Mouse (Mus musculus) CH12.LX (cell line): ENCODE measurements at regions not wholly inside any gene's neighbourhood (a gene's known extent, or its start where the extent isn't known, plus 50 kb on each side); places are given as distances from the start of the nearest gene placed in this dataset.

Experiments used
- DNase-seq: peaks from one replicate; pipeline ENCODE4 v3.0.0-alpha.2; 2013; ENCODE audit errors: extremely low read depth
- H3K27ac ChIP-seq: 2 replicates; pipeline ENCODE4 v1.5.1; 2012; ENCODE audit warnings: low read depth, mild to moderate bottlenecking, control low read depth, moderate library complexity; ENCODE audit not compliant: insufficient read depth
- H3K27me3 ChIP-seq: replicated peaks from 2 replicates; pipeline ENCODE3; 2012; ENCODE audit warnings: inconsistent platforms
- H3K36me3 ChIP-seq, 2 experiments: replicated peaks in 1 of 2; 2 replicates each; pipeline versions ENCODE3 to v1.6.1; 2012; ENCODE audit warnings: inconsistent platforms in 1 of 2, low read length in 1 of 2, mild to moderate bottlenecking in 1 of 2, mixed read lengths in 1 of 2, moderate library complexity in 1 of 2; ENCODE audit not compliant: control insufficient read depth in 1 of 2, insufficient read depth in 1 of 2
- H3K4me1 ChIP-seq, 2 experiments: 2 replicates each; pipeline ENCODE4 v1.6.1; 2012; ENCODE audit warnings: inconsistent platforms in 1 of 2, moderate library complexity in 1 of 2; ENCODE audit not compliant: insufficient read depth in 2 of 2, control insufficient read depth in 1 of 2
- H3K4me2 ChIP-seq: 2 replicates; pipeline ENCODE4 v1.6.1; 2012; ENCODE audit warnings: low read depth, mild to moderate bottlenecking, control low read depth; ENCODE audit not compliant: poor library complexity, insufficient read depth, severe bottlenecking
- H3K4me3 ChIP-seq, 3 experiments: fragments of 150-350 bp in 1 of 3; sonication (generic) in 1 of 3; replicated peaks in 1 of 3; 2 replicates each; pipeline versions ENCODE3 to v1.5.1; 2011 to 2012; ENCODE audit warnings: low read depth in 2 of 3, low read length in 2 of 3, mild to moderate bottlenecking in 2 of 3, moderate library complexity in 2 of 3, control low read depth in 1 of 3, improper control_type of control experiment in 1 of 3, inconsistent platforms in 1 of 3, mixed read lengths in 1 of 3; ENCODE audit not compliant: poor library complexity in 1 of 3
- H3K79me2 ChIP-seq: replicated peaks from 2 replicates; pipeline ENCODE4 v1.6.1; 2012; ENCODE audit warnings: mild to moderate bottlenecking, moderate library complexity; ENCODE audit not compliant: control insufficient read depth, poor library complexity, insufficient read depth, severe bottlenecking; ENCODE audit errors: extremely low read depth
- H3K9ac ChIP-seq: 2 replicates; pipeline ENCODE4 v1.6.1; 2012; ENCODE audit warnings: low read depth, mild to moderate bottlenecking, control low read depth, moderate library complexity; ENCODE audit not compliant: insufficient read depth
- H3K9me3 ChIP-seq: replicated peaks from 2 replicates; pipeline ENCODE3; 2012; ENCODE audit warnings: low read length, inconsistent platforms, mixed read lengths
- BHLHE40 ChIP-seq: IDR thresholded peaks from 2 replicates; pipeline ENCODE4 v1.6.1; 2011; ENCODE audit warnings: mild to moderate bottlenecking, low read depth, low read length, improper control_type of control experiment
- CHD1 ChIP-seq: IDR thresholded peaks from 2 replicates; pipeline ENCODE4 v1.6.1; 2012; ENCODE audit warnings: low read depth, low read length, improper control_type of control experiment, inconsistent platforms
- CHD2 ChIP-seq: IDR thresholded peaks from 2 replicates; pipeline ENCODE4 v1.6.1; 2011; ENCODE audit warnings: low read length, improper control_type of control experiment
- E2F4 ChIP-seq: IDR thresholded peaks from 2 replicates; pipeline ENCODE4 v1.6.1; 2011; ENCODE audit warnings: low read depth, low read length, improper control_type of control experiment; ENCODE audit not compliant: insufficient replicate concordance
- ETS1 ChIP-seq: conservative IDR thresholded peaks from 2 replicates; pipeline ENCODE4 v1.6.1; 2012; ENCODE audit warnings: low read depth, mild to moderate bottlenecking, inconsistent platforms, low read length, improper control_type of control experiment, moderate library complexity
- HCFC1 ChIP-seq: IDR thresholded peaks from 2 replicates; pipeline ENCODE4 v1.6.1; 2012; ENCODE audit warnings: low read depth, mild to moderate bottlenecking, inconsistent platforms, low read length, improper control_type of control experiment
- IRF4 ChIP-seq: IDR thresholded peaks from 2 replicates; pipeline ENCODE4 v1.6.1; 2014; ENCODE audit warnings: low read depth, mild to moderate bottlenecking, inconsistent platforms, low read length, improper control_type of control experiment
- JUN ChIP-seq: IDR thresholded peaks from 2 replicates; pipeline ENCODE4 v1.6.1; 2011; ENCODE audit warnings: low read depth, mild to moderate bottlenecking, low read length, improper control_type of control experiment, moderate library complexity; ENCODE audit not compliant: insufficient read depth
- JUND ChIP-seq: conservative IDR thresholded peaks from 2 replicates; pipeline ENCODE4 v1.6.1; 2011; ENCODE audit warnings: low read depth, low read length, improper control_type of control experiment
- MAFK ChIP-seq: IDR thresholded peaks from 2 replicates; pipeline ENCODE4 v1.6.1; 2011; ENCODE audit warnings: low read length, improper control_type of control experiment; ENCODE audit not compliant: insufficient replicate concordance
- MAX ChIP-seq: IDR thresholded peaks from 2 replicates; pipeline ENCODE4 v1.6.1; 2011; ENCODE audit warnings: low read length, improper control_type of control experiment
- MAZ ChIP-seq: IDR thresholded peaks from 2 replicates; pipeline ENCODE4 v1.6.1; 2012; ENCODE audit warnings: low read depth, mild to moderate bottlenecking, inconsistent platforms, low read length, improper control_type of control experiment, moderate library complexity
- MEF2A ChIP-seq: IDR thresholded peaks from 2 replicates; pipeline ENCODE4 v1.6.1; 2014; ENCODE audit warnings: low read depth, mild to moderate bottlenecking, inconsistent platforms, low read length, improper control_type of control experiment, borderline replicate concordance
- POLR2A ChIP-seq: IDR thresholded peaks from 2 replicates; pipeline ENCODE4 v1.6.1; 2011; ENCODE audit warnings: low read depth, mild to moderate bottlenecking, improper control_type of control experiment, low read length
- SIN3A ChIP-seq: IDR thresholded peaks from 2 replicates; pipeline ENCODE4 v1.6.1; 2012; ENCODE audit warnings: low read length, improper control_type of control experiment, inconsistent platforms
- TBP ChIP-seq: conservative IDR thresholded peaks from 2 replicates; pipeline ENCODE4 v1.6.1; 2011; ENCODE audit warnings: low read depth, low read length, improper control_type of control experiment
- TCF12 ChIP-seq: IDR thresholded peaks from 2 replicates; pipeline ENCODE4 v1.6.1; 2014; ENCODE audit warnings: low read depth, mild to moderate bottlenecking, inconsistent platforms, low read length, improper control_type of control experiment
- UBTF ChIP-seq: IDR thresholded peaks from 2 replicates; pipeline ENCODE4 v1.6.1; 2012; ENCODE audit warnings: low read depth, mild to moderate bottlenecking, inconsistent platforms, low read length, improper control_type of control experiment, moderate library complexity
- USF1 ChIP-seq: IDR thresholded peaks from 2 replicates; pipeline ENCODE4 v1.6.1; 2014; ENCODE audit warnings: low read depth, mild to moderate bottlenecking, inconsistent platforms, low read length, improper control_type of control experiment
- USF2 ChIP-seq: conservative IDR thresholded peaks from 2 replicates; pipeline ENCODE4 v1.6.1; 2011; ENCODE audit warnings: low read depth, low read length, improper control_type of control experiment
- ZC3H11A ChIP-seq: IDR thresholded peaks from 2 replicates; pipeline ENCODE4 v1.6.1; 2012; ENCODE audit warnings: low read depth, mild to moderate bottlenecking, inconsistent platforms, low read length, improper control_type of control experiment
- ZKSCAN1 ChIP-seq: IDR thresholded peaks from 2 replicates; pipeline ENCODE4 v1.6.1; 2012; ENCODE audit warnings: low read depth, inconsistent platforms, low read length, improper control_type of control experiment, borderline replicate concordance
- ZMIZ1 ChIP-seq: IDR thresholded peaks from 2 replicates; pipeline ENCODE4 v1.6.1; 2012; ENCODE audit warnings: low read depth, mild to moderate bottlenecking, inconsistent platforms, low read length, improper control_type of control experiment
- ZNF384 ChIP-seq: IDR thresholded peaks from 2 replicates; pipeline ENCODE4 v1.6.1; 2012; ENCODE audit warnings: low read depth, low read length, improper control_type of control experiment, inconsistent platforms
- dilution Hi-C: fragments of 300-500 bp; cut with MboI; formaldehyde crosslinking; loops from 2 replicates; pipeline ENCODE4 v1.14.3; 2020; ENCODE audit warnings: low sequenced_read_pairs; ENCODE audit not compliant: extremely low pct_unique_long_range_greater_than_20kb, extremely low pct_ligation_motif_present
- in situ Hi-C: fragments of 300-500 bp; cut with MboI; formaldehyde crosslinking; loops from 3 replicates; pipeline ENCODE4 v1.14.3; 2019; ENCODE audit warnings: low sequenced_read_pairs, low pct_ligation_motif_present, low pct_unique_long_range_greater_than_20kb, mixed read lengths

- Histone ChIP-seq H3K79me2 (no peaks in the 10 kb centered on the region; the same call in 1 of the 2 replicates), H3K4me3 (no peak overlapping the region), H3K9ac (no peak overlapping the region), H3K27ac (no peak overlapping the region), H3K36me3 (no peaks in the 10 kb centered on the region), H3K4me1 (no peaks in the 10 kb centered on the region), H3K4me2 (no peak overlapping the region)
- TF ChIP-seq MEF2A (no peak), POLR2A (no peak), ETS1 (no peak), MAFK (no peak), SIN3A (no peak), JUN (no peak), JUND (no peak), CHD2 (no peak), UBTF (no peak), BHLHE40 (no peak)
- TF ChIP-seq, all 38 proteins: peak for 0
- dilution Hi-C loops: no loop called here
- Histone ChIP-seq H3K27me3 (no peaks in the 10 kb centered on the region), H3K9me3 (no peaks in the 10 kb centered on the region)
- DNase-seq: no peak
- in situ Hi-C loops: no loop called here
These were observed 72.4 kb upstream of the Spag17 start for GRCm38 (mm10) chr3:99812836-99813235.

DNA sequence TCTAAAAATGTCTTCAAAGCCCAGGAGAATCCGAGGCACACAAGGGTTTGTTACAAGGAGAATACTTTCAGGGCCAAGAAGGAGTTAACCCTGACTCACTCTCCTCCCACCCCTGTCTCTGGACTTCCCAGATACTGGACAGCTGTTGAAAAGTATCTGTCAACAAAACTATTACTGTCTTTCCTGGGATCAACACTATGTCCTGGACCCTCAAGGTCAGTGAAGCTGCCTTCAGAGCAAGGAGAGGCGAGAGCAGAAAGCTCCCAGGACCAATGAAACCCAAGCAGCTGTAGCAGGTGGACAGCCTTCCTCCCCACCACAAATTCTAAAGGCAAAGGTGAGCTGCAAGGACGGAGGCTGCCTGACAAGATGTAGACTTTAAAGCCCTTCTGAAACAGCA lies 70.1 kb upstream of the Spag17 start:
- DNase-seq: no peak
- H3K4me3 ChIP-seq: no peak overlapping the region
- dilution Hi-C loops (no loop called here), in situ Hi-C loops (no loop called here)
- no peaks in the 10 kb centered on the region; the same call in 1 of the 2 replicates for H3K79me2 ChIP-seq
- H3K9me3 ChIP-seq: no peaks in the 10 kb centered on the region
- no peak for TF ChIP-seq USF1
- TF ChIP-seq HCFC1: no peak
- no peak for TF ChIP-seq TCF12
- no peak for TF ChIP-seq MAX
- TF ChIP-seq ZC3H11A: no peak
- TF ChIP-seq TBP: no peak
- TF ChIP-seq ZNF384: no peak
- TF ChIP-seq USF2: no peak
- no peak for TF ChIP-seq ZKSCAN1
- TF ChIP-seq MEF2A: no peak
- TF ChIP-seq ETS1: no peak
- TF ChIP-seq CHD2: no peak
- TF ChIP-seq IRF4: no peak
- TF ChIP-seq BHLHE40: no peak
- no peak for TF ChIP-seq ZMIZ1
- TF ChIP-seq CHD1: no peak
- TF ChIP-seq MAZ: no peak
- no peak for TF ChIP-seq E2F4
- H3K4me2 ChIP-seq: no peak overlapping the region
- H3K9ac ChIP-seq: no peak overlapping the region
- H3K27me3 ChIP-seq: no peaks in the 10 kb centered on the region
- no peaks in the 10 kb centered on the region for H3K36me3 ChIP-seq
- no peak overlapping the region for H3K27ac ChIP-seq
- H3K4me1 ChIP-seq: no peaks in the 10 kb centered on the region
